Mouse (Mus musculus) embryonic facial prominence, embryonic 14.5 days (tissue): ENCODE measurements around the gene 1600014C10Rik. TPM values are rescaled to one million over a fixed set of nuclear protein-coding genes. Genes with fewer than 3 reads are reported as not detected.
A peak's percentile ranks its signal among the peaks of the same experiment; 100 is the strongest.

Source experiments
- ATAC-seq: fragments of 200-750 bp; cut with Nextera tagmentation; 2 replicates; pipeline ENCODE4 v1.8.0; 2017; ENCODE audit warnings: low read depth, moderate number of reproducible peaks, moderate TSS enrichment
- DNase-seq: peaks from one replicate; pipeline ENCODE4 v3.0.0-alpha.2; 2015; ENCODE audit warnings: low spot score
- H3K27ac ChIP-seq: fragments of 300-500 bp; sonication (generic); replicated peaks from 2 replicates; pipeline ENCODE4 v1.5.1; 2014; ENCODE audit warnings: low read depth, mild to moderate bottlenecking, low read length, moderate library complexity
- H3K27me3 ChIP-seq: fragments of 300-500 bp; sonication (generic); replicated peaks from 2 replicates; pipeline ENCODE4 v1.6.1; 2014; ENCODE audit warnings: low read length; ENCODE audit not compliant: control insufficient read depth, insufficient read depth
- H3K36me3 ChIP-seq: fragments of 300-500 bp; sonication (generic); 2 replicates; pipeline ENCODE4 v1.6.1; 2014; ENCODE audit warnings: low read length, mixed read lengths; ENCODE audit not compliant: control insufficient read depth, insufficient read depth
- H3K4me1 ChIP-seq: fragments of 300-500 bp; sonication (generic); 2 replicates; pipeline ENCODE4 v1.6.1; 2014; ENCODE audit warnings: antibody characterized with exemption, low read length; ENCODE audit not compliant: control insufficient read depth, insufficient read depth
- H3K4me2 ChIP-seq: fragments of 300-500 bp; sonication (generic); 2 replicates; pipeline ENCODE4 v1.6.1; 2014; ENCODE audit warnings: low read depth, mild to moderate bottlenecking, low read length, moderate library complexity, mixed read lengths
- H3K4me3 ChIP-seq: fragments of 300-500 bp; sonication (generic); 2 replicates; pipeline ENCODE4 v1.5.1; 2014; ENCODE audit warnings: low read depth, mild to moderate bottlenecking, low read length
- H3K9ac ChIP-seq: fragments of 300-500 bp; sonication (generic); 2 replicates; pipeline ENCODE4 v1.6.1; 2014; ENCODE audit warnings: low read depth, mild to moderate bottlenecking, low read length, moderate library complexity, mixed read lengths
- H3K9me3 ChIP-seq: fragments of 300-500 bp; sonication (generic); 2 replicates; pipeline ENCODE4 v1.6.1; 2016; ENCODE audit warnings: low read length; ENCODE audit not compliant: control insufficient read depth
- WGBS: fragments of 180-500 bp; shearing (Covaris S2); extraction: QIAGEN DNeasy Blood & Tissue Kit; methylation state at CpG from one replicate; pipeline ENCODE4 v1.1.7; 2014; 5-methylcytosine and 5-hydroxymethylcytosine counted together
- polyA plus RNA-seq: library from polyadenylated mRNA; unstranded; fragments of >200 nt; fragmentation: Nextera tagmentation; extraction: Ambion mirVana; gene quantifications from 2 replicates; pipeline ENCODE4 v1.2.1, GENCODE M21; 2014

1600014C10Rik gene
- polyA plus RNA-seq, 1 experiment from 2014 or later = 15.6 TPM

DNA sequence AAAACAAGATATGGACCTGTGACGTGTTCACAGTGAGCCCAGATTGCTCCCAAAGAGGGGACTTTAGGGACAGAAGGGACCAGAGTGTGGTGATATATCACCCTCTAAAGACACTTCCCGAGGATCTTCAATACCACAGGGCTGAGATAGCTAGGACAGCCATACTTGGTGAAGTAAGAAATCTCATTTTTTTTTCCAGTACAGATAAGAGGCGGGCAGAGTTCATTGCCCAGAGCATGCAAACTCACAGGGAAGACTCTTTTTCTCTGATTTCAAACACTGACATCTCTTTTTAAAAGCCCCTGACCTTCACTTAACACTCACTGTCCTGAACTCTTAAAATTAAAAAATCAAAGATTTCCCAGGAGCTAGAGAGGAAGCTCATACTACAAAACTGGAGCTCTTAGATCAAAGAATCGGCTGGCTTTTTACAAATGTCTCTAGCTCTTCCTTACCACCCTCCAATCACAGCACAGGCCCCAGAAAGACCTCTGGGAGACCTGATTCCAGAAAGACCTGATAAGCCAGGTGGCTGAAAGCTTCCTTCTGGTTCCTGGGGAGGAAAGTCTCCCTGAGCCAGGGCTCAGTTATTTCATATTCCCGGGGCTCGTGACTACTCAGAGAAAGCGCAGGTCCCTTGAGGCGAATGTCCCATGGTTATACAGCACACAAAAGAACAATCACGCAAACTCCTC, 24.1 kb upstream of the 1600014C10Rik start:
- Histone ChIP-seq H3K4me2 (no peak overlapping the region), H3K4me1 (no peaks in the 10 kb centered on the region), H3K27ac (no peak overlapping the region), H3K9me3 (no peaks in the 10 kb centered on the region), H3K27me3 (no peaks in the 10 kb centered on the region), H3K36me3 (no peaks in the 10 kb centered on the region), H3K4me3 (no peak overlapping the region), H3K9ac (no peak overlapping the region)
- DNase-seq = no peak
- no peak for ATAC-seq
- WGBS = 74% methylated on average over 9 of the region's 9 CpGs

DNA sequence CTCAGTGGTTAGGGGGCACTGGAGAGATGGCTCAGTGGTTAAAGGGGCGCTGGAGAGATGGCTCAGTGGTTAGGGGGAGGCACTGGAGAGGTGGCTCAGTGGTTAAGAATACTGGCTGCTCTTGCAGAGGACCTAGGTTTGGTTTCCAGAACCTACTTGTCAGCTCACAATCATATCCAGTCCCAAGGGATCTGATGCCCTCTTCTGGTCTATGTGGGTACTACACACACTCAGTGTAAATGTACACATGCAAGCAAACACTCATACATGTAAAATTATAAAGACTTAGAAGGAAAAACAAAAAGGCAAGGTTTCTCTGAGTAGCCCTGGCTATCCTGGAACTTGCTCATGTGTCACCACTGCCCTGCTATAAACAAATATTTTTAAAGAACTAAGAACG, 21.6 kb upstream of the 1600014C10Rik start:
- Histone ChIP-seq H3K9me3 (no peaks in the 10 kb centered on the region), H3K9ac (no peak overlapping the region), H3K4me2 (no peak overlapping the region), H3K4me3 (no peak overlapping the region), H3K36me3 (no peaks in the 10 kb centered on the region), H3K4me1 (no peaks in the 10 kb centered on the region), H3K27ac (no peak overlapping the region), H3K27me3 (no peaks in the 10 kb centered on the region)
- ATAC-seq (no peak), DNase-seq (no peak)
- 80% methylated on average over 2 of the region's 2 CpGs for WGBS

DNA sequence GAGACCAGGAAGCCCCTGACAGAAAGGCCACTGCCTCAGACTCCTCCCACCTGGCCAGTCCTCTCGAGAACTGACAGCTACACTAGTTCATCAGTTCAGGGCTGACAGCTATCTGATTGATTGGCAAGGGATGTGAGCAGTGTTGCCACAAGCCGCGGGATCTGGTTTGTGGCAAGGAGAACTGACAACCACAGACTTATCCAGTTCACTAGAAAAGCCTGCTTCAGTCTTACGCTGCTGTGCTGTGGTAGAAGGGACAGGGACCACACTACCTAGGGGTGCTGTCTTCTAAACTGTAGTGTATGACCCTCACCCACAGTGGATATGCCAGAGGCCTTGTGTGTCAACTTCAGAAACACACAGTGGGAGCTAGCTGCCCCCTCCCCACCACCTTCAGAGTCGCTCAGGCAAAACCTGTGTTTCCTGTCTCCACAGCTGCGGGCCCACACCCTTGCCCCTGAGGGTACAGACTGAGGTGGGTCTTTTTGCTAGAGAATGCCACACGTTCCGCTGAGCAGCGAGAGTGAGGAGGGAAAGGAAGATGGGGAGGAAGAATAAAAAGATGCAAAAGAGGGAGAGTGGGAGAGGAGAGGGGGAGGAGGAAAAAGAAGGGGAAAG, 19.5 kb upstream of the 1600014C10Rik start:
- H3K4me3 ChIP-seq = no peak overlapping the region
- H3K27ac ChIP-seq = no peak overlapping the region
- no peaks in the 10 kb centered on the region for H3K27me3 ChIP-seq
- H3K4me2 ChIP-seq = no peak overlapping the region
- DNase-seq = peak; percentile 37
- 26% methylated on average over 9 of the region's 9 CpGs for WGBS
- no peak overlapping the region for H3K9ac ChIP-seq
- H3K36me3 ChIP-seq = no peaks in the 10 kb centered on the region
- peak; percentile 41; the same call in 1 of the 2 replicates for ATAC-seq
- H3K9me3 ChIP-seq = no peaks in the 10 kb centered on the region
- H3K4me1 ChIP-seq = 0 out of 2 replicates have a peak, but pooled peaks cover 5% of the 10 kb centered on the region

DNA sequence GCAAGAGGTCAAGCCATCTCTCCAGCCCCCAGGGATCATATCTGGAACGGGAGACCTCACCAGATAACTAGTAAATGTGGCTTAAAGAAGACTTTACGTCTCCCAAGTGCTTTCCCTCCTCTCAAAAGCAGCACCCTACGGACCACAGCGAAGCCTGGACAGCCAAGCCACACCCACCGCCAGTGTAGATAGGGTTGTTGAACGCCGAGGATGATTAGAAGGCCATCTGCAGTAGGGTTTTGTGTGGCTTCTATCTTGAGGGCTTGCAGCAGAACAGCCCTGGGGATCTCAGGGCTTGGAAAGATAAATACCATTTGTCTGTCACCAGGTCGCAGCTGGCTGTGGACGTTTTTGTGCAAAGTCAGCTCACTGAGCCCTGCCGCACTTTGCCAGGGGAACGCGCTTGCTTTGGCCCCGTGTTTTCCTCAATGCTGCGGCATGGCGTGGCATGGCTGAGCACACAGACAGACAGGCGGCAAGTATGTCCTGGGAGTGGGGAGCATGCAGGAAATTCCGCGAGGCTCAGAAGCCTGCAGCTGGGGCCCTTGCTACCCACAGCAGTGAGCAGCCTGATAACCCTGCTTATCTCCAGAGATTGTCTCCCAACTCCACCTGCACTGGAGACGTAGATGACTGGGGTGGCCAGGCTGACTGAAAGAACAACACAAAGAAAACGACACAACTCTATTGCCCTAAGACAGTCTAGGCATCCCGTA, 15.9 kb upstream of the 1600014C10Rik start:
- ATAC-seq (peak; percentile 24; the same call in 1 of the 2 replicates), DNase-seq (peak; percentile 22)
- Histone ChIP-seq H3K27me3 (no peaks in the 10 kb centered on the region), H3K36me3 (no peaks in the 10 kb centered on the region), H3K27ac (no peak overlapping the region), H3K4me3 (peak overlapping the region; percentile 13; the same call in 1 of the 2 replicates), H3K4me2 (peak overlapping the region; percentile 37), H3K9me3 (no peaks in the 10 kb centered on the region), H3K4me1 (0 out of 2 replicates have a peak, but pooled peaks cover 5% of the 10 kb centered on the region), H3K9ac (no peak overlapping the region)
- 49% methylated on average over 21 of the region's 21 CpGs for WGBS

DNA sequence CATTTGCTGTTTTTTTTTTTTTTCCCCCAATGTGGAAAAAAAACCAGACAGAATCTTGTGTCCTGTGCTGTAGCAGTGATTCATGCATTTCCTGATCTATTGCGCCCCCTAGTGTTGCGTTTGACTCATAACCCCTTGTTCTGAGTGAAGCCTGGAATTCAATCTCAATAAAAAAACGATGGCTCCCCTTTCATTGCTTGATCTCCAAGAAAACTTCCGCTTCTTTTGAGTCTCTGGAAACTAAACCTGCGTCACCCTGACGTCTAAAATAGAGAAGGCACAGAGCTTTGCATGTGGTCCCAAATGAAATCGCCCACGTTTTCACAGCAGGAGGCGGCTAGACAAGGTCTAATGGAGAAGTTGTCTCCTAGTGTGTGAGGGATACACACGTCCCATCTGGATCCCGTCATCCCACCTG, 15.3 kb upstream of the 1600014C10Rik start:
- peak; percentile 81 for DNase-seq

DNA sequence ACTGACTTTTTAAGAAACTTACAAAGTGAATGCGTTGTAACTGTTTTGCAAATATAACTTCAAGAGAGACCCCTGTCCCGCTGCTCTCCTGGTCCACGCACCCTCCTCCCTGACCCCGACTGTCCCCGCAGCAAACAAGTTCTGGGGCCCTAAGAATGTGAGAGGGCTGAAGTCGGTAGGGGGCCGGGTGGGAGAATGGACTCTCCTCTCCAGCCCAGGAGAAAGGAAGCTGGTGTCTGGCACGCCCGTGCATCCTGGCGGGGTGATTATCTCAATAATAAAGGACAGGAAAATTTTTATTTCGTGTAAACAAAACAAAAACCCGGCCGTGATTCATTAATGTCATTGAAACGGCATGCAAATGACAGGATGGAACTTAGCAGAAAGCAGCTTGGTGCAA, 9.1 kb upstream of the 1600014C10Rik start:
- Histone ChIP-seq H3K9me3 (no peaks in the 10 kb centered on the region), H3K4me3 (peak overlapping the region; percentile 30), H3K27ac (no peak overlapping the region), H3K4me2 (peak overlapping the region; percentile 64), H3K36me3 (no peaks in the 10 kb centered on the region), H3K27me3 (no peaks in the 10 kb centered on the region), H3K4me1 (peaks cover 9% of the 10 kb centered on the region; the same call in 1 of the 2 replicates), H3K9ac (peak overlapping the region; percentile 64)
- no peak for DNase-seq
- 20% methylated on average over 14 of the region's 14 CpGs for WGBS
- ATAC-seq = no peak; the same call in 1 of the 2 replicates

More for the DNA sequence above, 15.3 kb upstream of the 1600014C10Rik start:
- no peak overlapping the region for H3K27ac ChIP-seq
- no peak overlapping the region for H3K9ac ChIP-seq
- no peaks in the 10 kb centered on the region for H3K9me3 ChIP-seq
- H3K4me3 ChIP-seq = no peak overlapping the region
- H3K4me1 ChIP-seq = 0 out of 2 replicates have a peak, but pooled peaks cover 5% of the 10 kb centered on the region
- H3K27me3 ChIP-seq = no peaks in the 10 kb centered on the region
- 14% methylated on average over 11 of the region's 11 CpGs for WGBS
- H3K4me2 ChIP-seq = peak overlapping the region; percentile 37
- H3K36me3 ChIP-seq = no peaks in the 10 kb centered on the region
- ATAC-seq = peak; percentile 74

DNA sequence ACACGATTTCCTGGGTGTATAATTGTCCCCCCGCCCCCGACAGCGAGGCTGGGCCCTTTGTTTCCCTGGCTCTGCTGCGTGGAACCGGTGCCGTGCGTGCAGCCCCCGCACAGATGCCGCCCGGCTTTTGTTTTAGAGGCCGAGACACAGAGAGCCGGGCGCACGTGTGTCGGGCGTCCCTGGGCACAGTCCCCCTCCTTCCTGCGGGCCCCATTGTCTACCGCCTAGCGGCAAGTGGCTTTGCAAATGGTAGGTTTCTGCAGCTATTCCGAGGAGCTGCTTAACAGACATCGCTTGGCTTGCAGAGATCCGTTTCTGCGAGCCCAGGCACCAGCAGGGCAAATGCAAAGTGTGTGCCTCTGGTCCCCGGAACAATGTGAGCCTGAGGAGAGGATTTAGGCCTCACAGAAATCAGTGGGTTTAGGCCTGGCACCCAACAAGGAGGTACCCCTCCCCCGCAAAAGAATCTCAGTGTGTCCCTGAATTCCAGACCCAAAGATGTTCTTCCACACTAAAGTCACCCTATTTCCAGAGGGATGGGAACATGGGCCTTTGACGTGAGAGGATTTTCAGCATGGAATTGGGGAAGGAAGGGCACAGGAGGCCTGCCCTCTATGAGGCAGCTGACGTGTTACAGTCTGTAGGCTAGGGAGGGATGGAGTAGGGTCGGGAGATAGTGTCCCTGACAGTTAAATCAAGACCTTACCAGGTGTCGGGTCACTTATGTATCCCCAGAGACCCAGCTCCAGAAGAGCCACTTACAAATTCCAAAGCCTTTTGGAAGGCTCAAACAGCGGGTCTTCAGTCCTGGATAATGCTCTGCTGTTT, 8.5 kb upstream of the 1600014C10Rik start:
- Histone ChIP-seq H3K9ac (peak overlapping the region; percentile 64), H3K27ac (no peak overlapping the region), H3K36me3 (no peaks in the 10 kb centered on the region), H3K9me3 (no peaks in the 10 kb centered on the region), H3K27me3 (no peaks in the 10 kb centered on the region), H3K4me1 (peaks cover 9% of the 10 kb centered on the region; the same call in 1 of the 2 replicates), H3K4me3 (peak overlapping the region; percentile 30), H3K4me2 (peak overlapping the region; percentile 64)
- DNase-seq = peak; percentile 57
- ATAC-seq = peak; percentile 70
- WGBS = 15% methylated on average over 29 of the region's 31 CpGs

DNA sequence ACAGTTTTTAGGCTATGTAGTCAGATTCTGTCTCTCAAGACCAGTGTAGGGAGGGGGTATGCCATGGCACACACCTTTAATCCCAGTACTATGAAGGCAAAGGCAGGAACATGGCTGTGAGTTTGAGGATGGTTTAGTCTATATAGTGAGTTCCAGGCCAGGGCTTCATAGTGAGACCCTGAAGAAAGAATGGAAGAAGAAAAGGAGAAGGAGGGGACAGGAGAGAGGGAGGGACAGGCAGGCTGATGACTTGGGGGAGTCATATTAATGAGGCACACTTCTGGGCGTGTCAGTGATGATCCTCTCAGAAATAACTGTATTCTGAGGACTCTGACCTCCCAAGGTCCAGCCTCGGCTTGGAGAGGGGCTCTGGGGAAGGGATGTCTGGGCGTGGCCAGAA, 7.0 kb upstream of the 1600014C10Rik start:
- 60% methylated on average over 3 of the region's 3 CpGs for WGBS
- Histone ChIP-seq H3K27ac (no peak overlapping the region), H3K9ac (no peak overlapping the region), H3K36me3 (no peaks in the 10 kb centered on the region), H3K9me3 (no peaks in the 10 kb centered on the region), H3K27me3 (no peaks in the 10 kb centered on the region), H3K4me1 (peaks cover 9% of the 10 kb centered on the region; the same call in 1 of the 2 replicates), H3K4me2 (no peak overlapping the region), H3K4me3 (no peak overlapping the region)
- DNase-seq (no peak), ATAC-seq (no peak)
